Mouse (Mus musculus) neural tube, embryonic 11.5 days (tissue): ENCODE measurements around the gene Adgrf2. TPM values are rescaled to one million over a fixed set of nuclear protein-coding genes. Genes with fewer than 3 reads are reported as not detected.

ENCODE experiments used
- ATAC-seq: fragments of 200-750 bp; cut with Nextera tagmentation; 2 replicates; pipeline ENCODE4 v1.8.0; 2017; ENCODE audit warnings: moderate number of reproducible peaks, mild to moderate bottlenecking, moderate TSS enrichment, moderate library complexity; ENCODE audit not compliant: insufficient read depth, low FRiP score, low TSS enrichment
- DNase-seq: peaks from one replicate; pipeline ENCODE4 v3.0.0-alpha.2; 2015; ENCODE audit warnings: low spot score
- H3K27ac ChIP-seq: fragments of 300-500 bp; sonication (generic); 2 replicates; pipeline ENCODE4 v1.5.1; 2014; ENCODE audit warnings: low read depth, mild to moderate bottlenecking, low read length
- H3K27me3 ChIP-seq: fragments of 300-500 bp; sonication (generic); 2 replicates; pipeline ENCODE4 v1.6.1; 2014; ENCODE audit warnings: mild to moderate bottlenecking, low read length, mixed read lengths; ENCODE audit not compliant: control insufficient read depth, insufficient read depth
- H3K36me3 ChIP-seq: fragments of 300-500 bp; sonication (generic); 2 replicates; pipeline ENCODE4 v1.6.1; 2014; ENCODE audit warnings: mild to moderate bottlenecking, low read length, moderate library complexity, mixed read lengths; ENCODE audit not compliant: control insufficient read depth, insufficient read depth
- H3K4me1 ChIP-seq: fragments of 300-500 bp; sonication (generic); 2 replicates; pipeline ENCODE4 v1.6.1; 2014; ENCODE audit warnings: low read length, mixed read lengths; ENCODE audit not compliant: control insufficient read depth, insufficient read depth
- H3K4me2 ChIP-seq: fragments of 300-500 bp; sonication (generic); 2 replicates; pipeline ENCODE4 v1.6.1; 2014; ENCODE audit warnings: low read depth, mild to moderate bottlenecking, moderate library complexity
- H3K4me3 ChIP-seq: fragments of 300-500 bp; sonication (generic); 2 replicates; pipeline ENCODE4 v1.5.1; 2014; ENCODE audit warnings: low read depth, low read length
- H3K9ac ChIP-seq: fragments of 300-500 bp; sonication (generic); 2 replicates; pipeline ENCODE4 v1.6.1; 2014; ENCODE audit warnings: mild to moderate bottlenecking, low read length
- H3K9me3 ChIP-seq: fragments of 300-500 bp; sonication (generic); 2 replicates; pipeline ENCODE4 v1.6.1; 2016; ENCODE audit warnings: low read length; ENCODE audit not compliant: control insufficient read depth
- WGBS: fragments of 180-500 bp; shearing (Covaris S2); extraction: QIAGEN DNeasy Blood & Tissue Kit; methylation state at CpG from one replicate; pipeline ENCODE4 v1.1.7; 2014; 5-methylcytosine and 5-hydroxymethylcytosine counted together
- polyA plus RNA-seq: library from polyadenylated mRNA; unstranded; fragments of >200 nt; fragmentation: Nextera tagmentation; extraction: Ambion mirVana; gene quantifications from 2 replicates; pipeline ENCODE4 v1.2.1, GENCODE M21; 2014

Adgrf2 gene
- 0.20 TPM in 1 of 2 replicates, not detected in the other for polyA plus RNA-seq

- Histone ChIP-seq H3K4me2 (no peak within 1 kb of the TSS), H3K27ac (no peak within 1 kb of the TSS), H3K4me3 (no peak within 1 kb of the TSS), H3K27me3 (no peaks in the 10 kb centered on the region), H3K9ac (no peak within 1 kb of the TSS), H3K4me1 (no peaks in the 10 kb centered on the region), H3K9me3 (no peaks in the 10 kb centered on the region), H3K36me3 (no peaks in the 10 kb centered on the region)
- no peak for ATAC-seq
- no peak for DNase-seq
- WGBS: 33% methylated on average over 7 of the region's 7 CpGs
These were observed at the start of gene Adgrf2 for GRCm38 (mm10) chr17:42741801-42742217. Adgrf2 (minus strand) TSS chr17:42742179.

- Histone ChIP-seq H3K9me3 (no peaks in the 10 kb centered on the region), H3K9ac (no peak overlapping the region), H3K27me3 (no peaks in the 10 kb centered on the region), H3K27ac (no peak overlapping the region), H3K4me1 (no peaks in the 10 kb centered on the region), H3K4me2 (no peak overlapping the region), H3K4me3 (no peak overlapping the region), H3K36me3 (no peaks in the 10 kb centered on the region)
- WGBS: 96% methylated on average over 1 of the region's 1 CpGs
- ATAC-seq (no peak), DNase-seq (no peak)
These were observed 48.8 kb upstream of the Adgrf2 start for GRCm38 (mm10) chr17:42790787-42791186.

- Histone ChIP-seq H3K9ac (no peak overlapping the region), H3K4me3 (no peak overlapping the region), H3K27ac (no peak overlapping the region), H3K27me3 (no peaks in the 10 kb centered on the region), H3K4me1 (no peaks in the 10 kb centered on the region), H3K36me3 (no peaks in the 10 kb centered on the region), H3K9me3 (no peaks in the 10 kb centered on the region), H3K4me2 (no peak overlapping the region)
- no peak for DNase-seq
- 74% methylated on average over 2 of the region's 2 CpGs for WGBS
- ATAC-seq: no peak
These were observed 47.7 kb upstream of the Adgrf2 start for GRCm38 (mm10) chr17:42789723-42790122.

GRCm38 (mm10) chr17:42788686-42789453 lies 46.9 kb upstream of the Adgrf2 start:
- no peak overlapping the region for H3K27ac ChIP-seq
- H3K4me1 ChIP-seq: no peaks in the 10 kb centered on the region
- 95% methylated on average over 5 of the region's 5 CpGs for WGBS
- no peaks in the 10 kb centered on the region for H3K27me3 ChIP-seq
- H3K36me3 ChIP-seq: no peaks in the 10 kb centered on the region
- no peaks in the 10 kb centered on the region for H3K9me3 ChIP-seq
- no peak overlapping the region for H3K4me2 ChIP-seq
- H3K4me3 ChIP-seq: no peak overlapping the region
- no peak for ATAC-seq
- DNase-seq: no peak
- no peak overlapping the region for H3K9ac ChIP-seq

- 57% methylated on average over 7 of the region's 7 CpGs for WGBS
- H3K9ac ChIP-seq: no peak overlapping the region
- no peaks in the 10 kb centered on the region for H3K9me3 ChIP-seq
These were observed 40.3 kb upstream of the Adgrf2 start for GRCm38 (mm10) chr17:42782156-42782757.

GRCm38 (mm10) chr17:42753791-42754190 lies 11.8 kb upstream of the Adgrf2 start:
- 55% methylated on average over 2 of the region's 2 CpGs for WGBS
- ATAC-seq: no peak
- Histone ChIP-seq H3K4me3 (no peak overlapping the region), H3K4me2 (no peak overlapping the region), H3K9ac (no peak overlapping the region), H3K27ac (no peak overlapping the region), H3K36me3 (no peaks in the 10 kb centered on the region), H3K27me3 (no peaks in the 10 kb centered on the region), H3K9me3 (no peaks in the 10 kb centered on the region), H3K4me1 (no peaks in the 10 kb centered on the region)
- no peak for DNase-seq

More at GRCm38 (mm10) chr17:42782156-42782757, 40.3 kb upstream of the Adgrf2 start:
- Histone ChIP-seq H3K4me3 (no peak overlapping the region), H3K27ac (no peak overlapping the region), H3K4me1 (no peaks in the 10 kb centered on the region), H3K36me3 (no peaks in the 10 kb centered on the region), H3K4me2 (no peak overlapping the region), H3K27me3 (no peaks in the 10 kb centered on the region)
- DNase-seq (peak; percentile 78), ATAC-seq (peak; percentile 82)

GRCm38 (mm10) chr17:42752173-42752572 lies 10.2 kb upstream of the Adgrf2 start:
- WGBS: 96% methylated on average over 2 of the region's 2 CpGs
- DNase-seq (no peak), ATAC-seq (no peak)
- H3K4me3 ChIP-seq: no peak overlapping the region
- no peak overlapping the region for H3K9ac ChIP-seq
- H3K27me3 ChIP-seq: no peaks in the 10 kb centered on the region
- H3K4me1 ChIP-seq: no peaks in the 10 kb centered on the region
- no peaks in the 10 kb centered on the region for H3K36me3 ChIP-seq
- H3K4me2 ChIP-seq: no peak overlapping the region
- no peak overlapping the region for H3K27ac ChIP-seq
- no peaks in the 10 kb centered on the region for H3K9me3 ChIP-seq

GRCm38 (mm10) chr17:42745657-42746420 lies 3.9 kb upstream of the Adgrf2 start:
- DNase-seq (no peak), ATAC-seq (no peak)
- no peaks in the 10 kb centered on the region for H3K36me3 ChIP-seq
- H3K4me2 ChIP-seq: no peak overlapping the region
- H3K27ac ChIP-seq: no peak overlapping the region
- WGBS: 77% methylated on average over 6 of the region's 6 CpGs
- no peak overlapping the region for H3K9ac ChIP-seq
- H3K9me3 ChIP-seq: no peaks in the 10 kb centered on the region
- H3K4me3 ChIP-seq: no peak overlapping the region
- H3K27me3 ChIP-seq: no peaks in the 10 kb centered on the region
- no peaks in the 10 kb centered on the region for H3K4me1 ChIP-seq
